Mouse (Mus musculus) ovary, postnatal 36 days (tissue): Measurements from ENCODE around the gene Ocel1.
A peak's percentile ranks its signal among the peaks of the same experiment; 100 is the strongest.

ENCODE experiments used
- DNase-seq: peaks from one replicate; pipeline ENCODE4 v3.0.0; 2022; ENCODE audit warnings: low spot score, mixed read lengths

Gene Ocel1

DNA sequence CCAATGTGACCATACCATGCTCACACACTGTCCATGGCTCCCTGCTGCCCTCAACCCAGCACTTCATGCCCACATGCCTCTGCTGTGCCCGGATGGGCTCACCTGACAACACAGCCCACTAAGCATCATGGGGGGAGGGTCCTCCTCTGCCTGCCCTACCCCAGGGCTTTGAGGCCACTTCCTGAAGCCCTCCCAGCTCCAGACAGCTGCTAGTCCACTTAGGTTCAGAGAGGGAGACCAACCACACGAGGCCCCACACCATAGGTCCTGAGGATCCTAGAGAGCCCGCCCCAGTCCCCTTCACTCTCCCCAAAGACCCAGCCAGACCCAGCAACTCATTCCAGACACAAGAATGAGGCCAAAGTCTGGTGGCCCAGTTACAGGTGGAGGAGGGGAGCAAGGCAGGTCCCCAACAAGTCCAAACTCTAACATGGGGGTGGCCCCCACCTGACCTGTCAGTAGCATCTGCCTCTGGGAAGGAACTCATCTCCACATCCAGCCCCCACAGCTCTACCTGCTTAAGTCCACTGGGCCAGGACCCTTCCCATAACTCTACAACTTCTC is 8.5 kb downstream of the Ocel1 start:
- DNase-seq: no peak

DNA sequence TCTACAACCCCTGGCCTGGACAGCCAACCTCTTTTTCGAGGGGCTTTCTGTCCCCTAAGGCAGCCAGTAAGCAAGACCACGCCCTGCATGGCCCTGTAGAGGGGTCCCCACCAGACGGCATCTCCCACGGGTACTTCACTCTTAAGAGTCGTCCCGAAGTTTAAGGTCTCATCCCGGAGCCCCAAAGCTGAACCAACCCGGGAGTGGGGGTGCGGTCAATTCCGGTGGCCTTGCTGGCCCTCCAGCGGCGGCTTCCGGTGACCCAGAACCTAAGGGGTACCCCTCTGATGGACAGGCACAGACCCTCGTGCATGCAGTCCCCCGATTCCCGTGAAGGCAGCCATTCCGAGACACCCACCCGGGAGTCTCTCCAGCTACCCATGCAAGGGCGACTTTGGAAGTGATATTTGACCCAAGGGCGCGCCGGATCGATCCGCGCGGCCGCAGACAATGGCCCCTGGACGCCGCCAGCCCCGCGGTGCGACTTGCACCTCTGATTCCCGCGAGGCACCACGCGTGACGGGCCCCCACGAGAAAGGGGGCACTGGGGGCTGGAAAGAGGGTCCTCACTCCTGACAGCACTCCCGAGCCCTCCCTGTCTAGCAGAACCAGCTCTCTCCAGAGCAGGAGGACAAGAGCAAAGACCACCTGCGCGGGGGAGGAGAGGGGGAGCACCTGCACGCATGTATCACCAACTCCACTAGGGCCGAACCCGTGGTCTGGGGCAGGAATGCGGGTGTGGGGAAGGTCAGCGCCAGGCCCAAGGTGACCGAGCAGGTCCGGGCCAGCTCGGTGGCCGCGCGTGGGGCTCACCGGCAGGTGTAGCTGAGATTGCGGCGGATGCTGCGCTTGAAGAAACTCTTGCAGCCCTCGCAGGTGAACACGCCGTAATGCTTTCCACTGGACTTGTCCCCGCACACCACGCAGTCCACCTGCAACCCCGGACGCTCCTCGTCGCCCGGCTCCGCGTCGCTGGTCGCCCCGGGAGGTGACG is 9.4 kb downstream of the Ocel1 start:
- DNase-seq: peak; percentile 41

- peak; percentile 77 for DNase-seq
Observed at GRCm38 (mm10) chr8:71381421-71381970, 10.4 kb downstream of the Ocel1 start, which contains the start of gene Nr2f6. Gene Nr2f6 (minus strand): TSS chr8:71381960.

DNA sequence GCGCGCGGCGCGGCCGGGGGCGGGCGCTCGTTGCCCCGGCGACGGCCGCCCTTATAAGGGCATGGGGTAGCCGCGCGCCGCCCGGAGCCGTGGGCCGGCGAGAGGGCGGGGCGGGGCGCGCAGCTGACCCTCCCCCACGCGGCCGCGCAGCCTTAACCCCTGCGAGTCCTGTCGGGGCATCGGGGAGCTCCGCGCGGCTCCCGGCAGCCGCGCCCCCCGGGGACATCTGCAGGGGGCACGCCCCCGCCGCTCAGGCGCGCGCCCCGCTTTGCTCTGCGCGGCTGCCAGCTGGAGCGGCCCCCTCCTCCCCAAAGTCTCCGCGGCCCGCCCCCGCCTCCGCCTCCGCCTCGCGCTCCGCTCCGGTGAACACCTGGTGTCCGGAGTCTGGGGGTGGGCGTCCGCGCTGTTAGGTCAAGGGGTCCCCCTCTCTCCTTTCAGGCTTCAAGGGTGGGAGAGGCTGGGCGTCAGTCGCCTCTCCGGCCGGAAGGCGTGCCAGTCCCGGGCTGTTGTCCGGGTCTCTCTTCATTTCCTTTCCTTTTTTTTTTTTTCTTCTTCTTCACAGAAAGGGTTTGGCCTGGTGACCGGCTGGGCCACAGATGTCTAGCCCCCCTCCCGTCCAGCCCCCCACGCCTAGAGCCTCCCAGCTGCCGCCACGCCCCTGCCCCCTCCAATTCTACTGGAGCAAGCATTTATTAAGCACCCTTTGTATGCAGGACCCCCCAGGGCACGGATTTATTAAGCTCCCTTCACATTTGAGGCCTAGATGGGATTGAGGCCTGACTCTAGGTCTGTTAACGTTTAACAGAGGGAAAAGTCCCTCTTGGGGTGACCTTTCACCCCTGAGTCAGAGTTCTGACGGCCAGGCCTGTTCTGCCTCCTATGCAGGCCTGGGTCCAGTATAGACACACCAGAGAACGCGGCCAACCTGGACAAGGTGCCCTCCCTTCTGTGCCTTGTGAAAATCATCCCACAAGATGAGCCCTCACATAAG is 11.2 kb downstream of the Ocel1 start:
- peak; percentile 91 for DNase-seq

DNA sequence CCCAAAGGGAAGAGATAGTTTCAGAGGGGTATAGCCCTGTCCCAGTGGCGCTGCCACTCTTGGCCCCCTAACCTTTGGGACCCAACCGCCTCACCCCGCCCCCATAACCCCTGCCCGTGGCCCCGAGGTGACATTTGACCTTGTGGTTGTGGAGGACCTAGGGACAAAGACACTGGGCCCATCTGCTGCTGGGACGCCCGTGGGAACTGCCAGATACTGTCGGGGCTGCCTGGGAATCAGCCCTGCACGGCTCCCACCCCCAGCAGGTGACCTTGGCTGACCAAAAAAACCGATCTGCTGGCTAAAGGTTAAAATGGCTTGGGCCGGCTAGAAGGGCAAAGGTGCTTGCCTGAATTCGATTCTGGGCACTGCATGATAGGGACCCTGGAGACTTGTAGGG is 12.3 kb downstream of the Ocel1 start:
- DNase-seq: no peak

DNA sequence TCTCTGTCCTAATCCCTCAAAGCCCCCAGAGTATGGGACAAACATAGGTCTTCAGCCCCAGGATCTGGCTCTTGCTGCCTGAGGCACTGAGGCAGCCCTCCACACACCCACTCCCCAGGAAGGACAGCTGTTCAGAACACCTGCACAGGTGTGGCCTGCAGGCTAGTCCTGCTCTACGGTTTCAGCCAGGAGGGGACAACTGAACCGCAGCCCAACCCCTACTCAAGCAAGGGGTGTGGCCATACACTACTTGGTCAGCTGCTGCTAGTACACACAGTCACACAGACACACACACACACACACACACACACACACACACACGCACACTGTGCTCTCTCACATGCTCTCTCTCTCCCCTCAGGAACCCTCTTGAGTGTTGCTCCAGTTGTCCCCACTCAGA is 12.8 kb downstream of the Ocel1 start:
- no peak for DNase-seq

DNA sequence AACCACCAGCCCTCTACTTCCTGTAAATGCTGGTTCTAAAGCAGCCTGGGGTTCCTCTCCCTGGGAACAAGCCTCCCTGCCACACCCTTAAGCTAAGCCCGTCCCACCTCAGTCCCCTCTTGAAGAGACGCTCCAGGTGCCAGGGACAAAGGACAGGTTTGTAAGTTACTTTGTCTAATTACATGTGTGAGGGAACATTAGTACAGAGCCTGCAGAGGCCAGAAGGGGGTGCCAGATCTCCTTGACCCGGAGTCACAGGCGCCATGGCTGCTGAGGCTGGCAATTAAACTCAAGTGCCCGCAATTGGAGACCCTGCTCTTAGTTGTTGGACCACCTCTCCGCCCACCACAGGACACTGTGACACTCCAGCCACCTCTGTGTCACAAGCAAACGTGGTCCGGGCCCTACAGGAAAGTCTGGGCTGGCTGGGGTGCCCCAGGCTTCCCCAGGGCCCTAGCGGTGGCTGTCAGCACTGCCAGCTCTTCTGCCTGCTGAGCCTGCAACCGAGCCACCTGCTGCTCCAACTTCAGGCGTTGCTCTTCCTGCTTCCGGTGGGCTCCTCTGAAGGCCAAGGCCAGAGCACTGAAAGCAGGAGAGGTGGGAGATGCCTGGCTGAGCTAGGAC is 14.2 kb downstream of the Ocel1 start:
- DNase-seq: no peak

- DNase-seq: no peak
Observed at GRCm38 (mm10) chr8:71388267-71388666, 17.2 kb downstream of the Ocel1 start.

DNA sequence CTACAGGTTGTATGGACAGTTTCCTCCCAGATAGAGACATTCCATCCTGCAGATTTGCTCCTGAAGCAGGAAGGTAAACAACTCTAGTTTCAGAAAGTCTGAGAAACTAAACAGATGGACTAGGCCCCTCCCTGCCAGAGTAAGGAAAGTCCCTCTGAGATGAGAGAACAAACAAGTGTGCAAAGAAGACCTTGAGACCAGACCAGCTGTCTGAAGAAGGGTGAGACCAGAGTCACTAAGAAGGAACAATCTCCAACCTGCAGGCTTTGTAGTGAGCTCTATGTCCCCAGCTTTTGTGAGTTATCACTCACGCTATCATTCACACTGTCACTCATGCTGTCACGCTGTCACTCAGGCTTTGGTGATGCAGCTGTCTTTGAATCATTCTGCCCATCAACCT is 20.6 kb downstream of the Ocel1 start:
- peak; percentile 0 for DNase-seq

GRCm38 (mm10) chr8:71392391-71392790 is 21.3 kb downstream of the Ocel1 start:
- peak; percentile 1 for DNase-seq

- peak; percentile 16 for DNase-seq
Observed at GRCm38 (mm10) chr8:71392871-71393270, 21.8 kb downstream of the Ocel1 start.

DNA sequence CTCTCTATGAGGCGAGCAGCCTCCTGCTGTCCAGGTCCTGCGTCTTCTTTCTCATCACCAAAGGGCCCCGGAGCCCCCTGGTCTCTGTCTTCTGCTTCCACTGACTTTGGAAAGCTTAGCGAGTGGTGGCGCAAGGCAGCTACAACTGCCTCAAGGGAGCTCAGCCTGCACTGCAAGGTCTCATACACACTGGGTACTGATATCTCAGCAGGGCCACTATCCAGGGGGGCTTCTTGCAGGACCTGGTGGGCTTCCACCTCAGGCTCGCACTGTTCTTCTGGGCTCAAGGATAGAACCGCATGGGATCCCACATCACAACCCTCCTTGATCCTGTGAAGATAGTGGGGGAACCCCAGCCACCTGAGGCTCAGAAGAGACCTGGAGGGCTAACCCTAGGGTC is 23.4 kb downstream of the Ocel1 start:
- DNase-seq: peak; percentile 3

- peak; percentile 4 for DNase-seq
Observed at GRCm38 (mm10) chr8:71395071-71395470, 24.0 kb downstream of the Ocel1 start.

- peak; percentile 6 for DNase-seq
Observed at GRCm38 (mm10) chr8:71395629-71396028, 24.5 kb downstream of the Ocel1 start, which contains the start of gene Ushbp1. Gene Ushbp1 (minus strand): TSS chr8:71395802.

GRCm38 (mm10) chr8:71396639-71397305 is 25.7 kb downstream of the Ocel1 start, which contains the start of gene Babam1:
Gene Babam1 (plus strand): TSS chr8:71396861.
- peak; percentile 86 for DNase-seq

GRCm38 (mm10) chr8:71397701-71398100 is 26.6 kb downstream of the Ocel1 start:
- DNase-seq: peak; percentile 3

GRCm38 (mm10) chr8:71400826-71401225 is 29.7 kb downstream of the Ocel1 start:
- no peak for DNase-seq

DNA sequence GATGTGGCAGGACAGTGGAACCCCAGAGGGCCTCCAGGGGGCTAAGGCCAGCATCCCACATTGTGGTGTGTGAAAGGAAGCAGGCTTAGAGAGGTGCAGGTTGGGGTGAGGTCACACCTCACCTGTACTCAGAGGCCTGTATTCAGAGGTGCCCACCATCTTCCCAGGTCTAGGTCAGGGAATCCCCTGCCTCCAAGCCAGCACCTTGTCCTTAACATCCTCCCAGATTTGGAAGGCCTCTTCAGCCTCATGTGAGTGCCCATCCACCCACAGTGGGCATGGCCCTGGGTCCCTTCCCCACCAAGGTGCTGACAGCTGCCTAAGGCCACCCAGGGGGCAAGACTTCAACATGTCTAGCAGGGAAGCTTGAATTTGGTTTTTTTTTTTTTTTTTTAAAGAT is 30.4 kb downstream of the Ocel1 start:
- no peak for DNase-seq

DNA sequence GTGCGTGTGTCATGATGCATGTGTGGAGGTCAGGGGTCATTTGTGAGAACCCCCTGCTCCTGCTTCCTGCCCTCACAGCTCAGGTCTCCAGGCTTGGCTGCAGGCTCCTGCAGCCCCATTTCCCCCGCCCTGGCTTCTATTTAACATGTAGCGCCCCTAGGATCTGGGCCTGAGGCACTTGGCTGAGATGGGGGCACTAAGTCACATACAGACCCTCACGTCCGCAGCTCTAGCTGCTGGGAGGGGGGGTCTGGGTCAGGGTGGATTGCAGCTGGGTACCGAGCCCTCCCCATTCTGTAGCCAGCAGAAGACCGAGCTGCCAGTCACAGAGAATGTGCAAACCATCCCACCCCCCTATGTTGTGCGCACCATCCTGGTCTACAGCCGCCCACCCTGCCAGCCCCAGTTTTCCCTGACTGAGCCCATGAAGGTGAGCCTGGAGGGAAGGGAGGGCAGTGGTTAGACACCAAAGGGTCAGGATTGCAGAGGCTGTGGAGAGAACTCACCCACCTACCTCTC is 31.4 kb downstream of the Ocel1 start:
- DNase-seq: no peak
